Mouse (Mus musculus) thymus, adult 2 months (tissue): ENCODE results near the gene Cav3.

Experiments
- CTCF ChIP-seq: fragments of 200-500 bp; IDR thresholded peaks from 2 replicates; pipeline ENCODE4 v1.5.1; 2012; ENCODE audit warnings: mild to moderate bottlenecking, control low read depth, low read length, moderate library complexity, borderline replicate concordance; ENCODE audit not compliant: control insufficient read depth, poor library complexity, insufficient read depth; ENCODE audit errors: extremely low read depth
- POLR2A ChIP-seq: fragments of 200-500 bp; IDR thresholded peaks from 2 replicates; pipeline ENCODE4 v1.6.1; 2012; ENCODE audit warnings: mild to moderate bottlenecking, low read length, control low read depth, moderate library complexity; ENCODE audit not compliant: control insufficient read depth, poor library complexity, insufficient read depth; ENCODE audit errors: extremely low read depth

DNA sequence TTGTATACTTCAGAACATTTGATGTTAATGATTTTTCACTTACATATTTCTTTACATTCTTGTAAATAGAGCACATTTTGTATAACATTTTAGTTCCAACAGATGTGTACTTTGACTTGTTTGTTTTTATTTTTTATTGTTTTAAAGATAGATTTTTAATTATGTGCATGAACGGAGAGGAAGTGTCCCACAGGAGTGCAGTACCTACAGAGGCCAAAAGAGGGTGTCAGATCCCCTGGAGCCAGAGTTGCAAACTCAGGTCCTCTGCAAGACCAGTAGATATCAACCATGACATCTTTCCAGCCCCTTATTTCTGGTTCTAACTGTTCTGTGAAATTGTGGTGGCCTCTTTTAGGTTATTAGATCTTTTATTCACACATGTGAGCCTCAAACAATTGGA lies 38.4 kb upstream of the Cav3 start:
- TF ChIP-seq CTCF (no peak), POLR2A (no peak)
